Mouse (Mus musculus) ES-CJ7 (cell line): Measurements from ENCODE around the gene Fndc11.

Experiments
- DNase-seq: peaks from one replicate; pipeline ENCODE4 v3.0.0; 2011; ENCODE audit warnings: low read depth, low spot score

The Fndc11 gene

GRCm38 (mm10) chr2:181253248-181253647 is 33.4 kb downstream of the Fndc11 start:
- no peak for DNase-seq

DNA sequence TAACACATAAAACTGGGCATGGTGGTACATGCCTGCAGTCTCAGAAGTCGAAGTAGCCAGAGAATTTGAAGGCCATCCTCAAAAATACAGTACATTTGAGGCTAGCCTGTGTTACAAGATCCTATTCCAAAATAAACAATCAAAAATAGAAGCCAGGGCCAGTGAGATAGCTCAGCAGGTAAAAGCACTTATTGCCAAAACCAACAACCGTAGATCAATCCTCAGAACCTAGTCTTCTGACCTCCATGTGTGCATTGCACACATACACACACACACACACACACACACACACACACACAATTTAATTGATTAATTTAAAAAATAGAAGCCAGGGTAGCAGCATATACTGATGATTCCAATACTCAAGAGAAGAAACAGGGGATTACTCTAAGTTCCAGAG is 47.0 kb downstream of the Fndc11 start:
- DNase-seq = no peak

- DNase-seq = no peak
These were observed 52.3 kb downstream of the Fndc11 start for GRCm38 (mm10) chr2:181272092-181272491.
